8 mouse cellular contexts compared by ENCODE assay signal in genomic region chr8:95807331-95807843, GRCm38 (mm10). TPM values are rescaled to one million over a fixed set of nuclear protein-coding genes. Genes with fewer than 3 reads are reported as not detected.
DNase-seq lines count a peak whose midpoint lies in the region; ATAC-seq and TF ChIP-seq lines count a peak whose summit lies in the region.

TSS of gene Cnot1 (minus strand) at chr8:95807464.

- POLR2A ChIA-PET in Patski (lab: Charles Lee) = no interaction called here

- ATAC-seq in Patski = peak; percentile 97
- peak; percentile 98 for ATAC-seq in hindbrain, embryonic 13.5 days (ENCODE audit: low FRiP score)

- H3K27me3 ChIP-seq in Patski = no peaks in the 10 kb centered on the region
- H3K27me3 ChIP-seq in hindbrain, embryonic 13.5 days = no peaks in the 10 kb centered on the region

- CTCF ChIA-PET in Patski (lab: Charles Lee) = no interaction called here

- 0% methylated on average over 44 of the region's 44 CpGs for WGBS in hindbrain, embryonic 13.5 days

- peaks cover 25% of the 10 kb centered on the region for H3K4me1 ChIP-seq in hindbrain, embryonic 13.5 days (replicated peaks)

- peak within 1 kb of the TSS; percentile 96 for H3K27ac ChIP-seq in hindbrain, embryonic 13.5 days

- peak within 1 kb of the TSS; percentile 97 for H3K9ac ChIP-seq in hindbrain, embryonic 13.5 days

- H3K36me3 ChIP-seq in hindbrain, embryonic 13.5 days = no peaks in the 10 kb centered on the region

- in situ Hi-C loops in Patski (cut with MboI; ENCODE audit: low pct_unique_long_range_greater_than_20kb) = no loop called here

- H3K4me2 ChIP-seq in hindbrain, embryonic 13.5 days = peak within 1 kb of the TSS; percentile 97

- H3K9me3 ChIP-seq in hindbrain, embryonic 13.5 days = no peaks in the 10 kb centered on the region

- peak; percentile 92 for DNase-seq in Patski (ENCODE audit: low read depth, low spot score)
- peak; percentile 96 to 98 for DNase-seq in cerebellum, postnatal 14 days
- peak; percentile 99 for DNase-seq in frontal cortex, postnatal 14 days (ENCODE audit: low spot score in 2 of 2)
- peak; percentile 80 to 92 for DNase-seq in layer of hippocampus, postnatal 25 days (ENCODE audit: extremely low spot score in 1 of 2, low spot score in 1 of 2)
- DNase-seq in lung, postnatal 25 days (ENCODE audit: low spot score) = peak; percentile 98
- peak; percentile 98 for DNase-seq in retina, embryonic 14.5 days (ENCODE audit: low spot score)
- DNase-seq in thymus, postnatal 4 days = peak; percentile 92

- H3K4me3 ChIP-seq in hindbrain, embryonic 13.5 days = peak within 1 kb of the TSS; percentile 97

- TF ChIP-seq CTCF in Patski (IDR thresholded peaks at IDR 0.05) = no peak

RNA-seq across cellular contexts. Expression of gene Cnot1, which starts in this region (rescaled TPM):
- polyA plus RNA-seq in Patski (2021) = 115 TPM
- polyA plus RNA-seq in hindbrain, embryonic 13.5 days (2015; fragmentation: Nextera tagmentation; extraction: Ambion mirVana) = 41.0 and 46.4 TPM in 2 replicates
- total RNA-seq in layer of hippocampus, postnatal 25 days (2021) = 100 to 1,000 TPM; 121 to 133 TPM

Comparison
In these comparisons a context has a peak if more than half of its experiments do, and no peak if none do; other contexts are left out.
1. Peak in every context shown above with its lines: DNase-seq, ATAC-seq, H3K4me3 ChIP-seq and H3K27ac ChIP-seq.